Mouse (Mus musculus): ENCODE results near the gene Nsf. TPM values are rescaled to one million over a fixed set of nuclear protein-coding genes. Genes with fewer than 3 reads are reported as not detected.

Gene Nsf
- polyA plus RNA-seq, 1 experiment, result 13.2 TPM

GRCm38 (mm10) chr11:103987423-103987822 lies 33.6 kb upstream of the Nsf start:
- Histone ChIP-seq H3K4me1 (ENCODE audit: control insufficient read depth, insufficient read depth, low read length) (no peaks in the 10 kb centered on the region), H3K27ac (ENCODE audit: control insufficient read depth, insufficient read depth, low read depth, low read length, poor library complexity) (no peak overlapping the region), H3K4me3 (replicated peaks; ENCODE audit: control insufficient read depth, low read depth, low read length) (no peak overlapping the region)
- TF ChIP-seq POLR2A (IDR thresholded peaks at IDR 0.05; ENCODE audit: borderline replicate concordance, control insufficient read depth, low read depth, low read length), result no peak
- peak; percentile 90 for TF ChIP-seq CTCF (IDR thresholded peaks at IDR 0.05; ENCODE audit: control insufficient read depth, insufficient read depth, low read length)
- 36% methylated on average over 8 of the region's 8 CpGs for WGBS

DNA sequence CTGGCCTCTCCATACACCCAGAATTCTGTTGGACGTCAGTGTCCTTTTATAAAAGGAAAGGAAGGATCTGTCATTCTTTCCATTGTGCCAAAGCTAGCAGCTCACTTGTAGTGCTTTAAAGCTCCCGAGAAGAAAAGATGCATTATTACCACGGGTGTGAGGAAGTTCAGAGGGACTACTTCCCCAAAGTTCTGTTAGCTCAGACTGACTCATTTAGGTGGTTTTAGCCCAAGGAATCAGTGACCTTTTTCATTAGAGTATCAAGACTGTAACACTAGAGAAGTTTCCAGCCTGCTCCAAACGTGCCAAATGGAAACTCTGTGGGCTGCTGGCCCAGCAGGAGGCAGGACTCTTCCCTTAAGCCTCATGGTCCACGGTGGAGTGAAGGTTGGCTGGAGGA lies 30.2 kb upstream of the Nsf start:
- no peaks in the 10 kb centered on the region; the same call in 1 of the 2 replicates for H3K4me1 ChIP-seq (ENCODE audit: control insufficient read depth, insufficient read depth, low read length)
- no peak overlapping the region for H3K4me3 ChIP-seq (replicated peaks; ENCODE audit: control insufficient read depth, low read depth, low read length)
- peak overlapping the region; percentile 37 for H3K27ac ChIP-seq (ENCODE audit: control insufficient read depth, insufficient read depth, low read depth, low read length, poor library complexity)
- TF ChIP-seq CTCF (IDR thresholded peaks at IDR 0.05; ENCODE audit: control insufficient read depth, insufficient read depth, low read length), result no peak
- TF ChIP-seq POLR2A (IDR thresholded peaks at IDR 0.05; ENCODE audit: borderline replicate concordance, control insufficient read depth, low read depth, low read length), result no peak
- 27% methylated on average over 5 of the region's 5 CpGs for WGBS

DNA sequence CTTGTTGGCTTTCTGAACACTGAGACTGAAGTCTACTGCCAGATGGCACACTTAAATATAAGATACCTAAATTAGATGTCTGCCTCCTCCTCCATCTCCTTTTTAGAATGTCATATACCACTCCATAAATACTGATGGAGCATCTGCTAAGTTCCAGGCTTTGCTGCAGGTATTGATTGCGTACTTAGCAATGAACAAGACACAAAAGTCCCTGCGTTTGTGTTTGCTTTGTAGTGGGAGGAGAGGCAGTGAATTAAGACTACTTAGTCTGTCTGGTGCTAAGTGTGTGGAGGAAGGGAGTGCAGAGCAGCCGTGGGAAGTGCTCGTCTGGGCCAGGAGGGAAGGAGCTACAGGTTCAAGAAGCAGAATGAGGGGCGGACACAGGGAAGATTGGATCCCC lies 28.0 kb upstream of the Nsf start:
- 86% methylated on average over 5 of the region's 5 CpGs for WGBS
- TF ChIP-seq POLR2A (IDR thresholded peaks at IDR 0.05; ENCODE audit: borderline replicate concordance, control insufficient read depth, low read depth, low read length) (no peak), CTCF (IDR thresholded peaks at IDR 0.05; ENCODE audit: control insufficient read depth, insufficient read depth, low read length) (no peak)
- no peak overlapping the region for H3K4me3 ChIP-seq (replicated peaks; ENCODE audit: control insufficient read depth, low read depth, low read length)
- H3K4me1 ChIP-seq (ENCODE audit: control insufficient read depth, insufficient read depth, low read length), result no peaks in the 10 kb centered on the region; the same call in 1 of the 2 replicates
- H3K27ac ChIP-seq (ENCODE audit: control insufficient read depth, insufficient read depth, low read depth, low read length, poor library complexity), result no peak overlapping the region

DNA sequence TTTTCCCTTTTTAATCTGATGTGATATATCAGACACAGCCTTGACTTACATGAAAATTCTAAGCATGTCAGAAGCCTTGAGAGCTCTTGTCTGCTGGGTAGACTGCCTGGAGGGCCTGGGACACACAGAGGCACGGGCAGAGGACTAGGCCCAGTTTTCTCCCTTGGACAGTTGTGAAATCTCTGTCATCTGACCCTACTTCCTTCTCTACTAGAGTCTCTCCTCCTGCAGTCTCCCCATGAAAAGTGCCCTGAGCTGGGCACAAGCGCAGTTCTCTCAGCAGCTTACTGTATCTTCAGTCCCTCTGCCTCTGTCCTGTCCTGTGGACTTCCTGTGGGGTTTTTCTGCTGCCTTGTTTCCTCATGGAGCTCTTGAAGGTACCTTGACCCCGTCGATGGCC lies 25.5 kb upstream of the Nsf start:
- Histone ChIP-seq H3K4me1 (ENCODE audit: control insufficient read depth, insufficient read depth, low read length) (no peaks in the 10 kb centered on the region; the same call in 1 of the 2 replicates), H3K27ac (ENCODE audit: control insufficient read depth, insufficient read depth, low read depth, low read length, poor library complexity) (peak overlapping the region; percentile 70), H3K4me3 (replicated peaks; ENCODE audit: control insufficient read depth, low read depth, low read length) (no peak overlapping the region)
- 52% methylated on average over 4 of the region's 4 CpGs for WGBS
- TF ChIP-seq CTCF (IDR thresholded peaks at IDR 0.05; ENCODE audit: control insufficient read depth, insufficient read depth, low read length), result no peak
- TF ChIP-seq POLR2A (IDR thresholded peaks at IDR 0.05; ENCODE audit: borderline replicate concordance, control insufficient read depth, low read depth, low read length), result no peak

DNA sequence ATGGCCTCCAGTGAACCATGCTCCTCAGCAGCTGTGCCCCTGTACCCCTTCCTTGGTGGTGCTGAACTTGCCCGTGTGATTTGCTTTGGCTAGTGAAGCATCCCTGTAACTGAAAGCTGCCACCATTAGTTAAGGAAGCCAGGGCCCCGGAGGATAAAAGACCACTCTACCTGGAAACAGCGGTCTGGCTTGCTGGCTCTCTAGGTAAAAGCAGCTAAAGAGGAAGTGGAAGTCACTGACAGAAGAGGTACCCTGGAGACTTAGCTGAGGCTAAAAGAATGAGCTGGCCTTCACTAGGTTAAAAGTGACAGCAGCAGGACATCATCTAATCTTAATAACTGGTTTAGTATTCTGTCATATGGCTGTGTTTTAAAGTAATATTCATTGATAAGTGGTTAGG lies 17.0 kb upstream of the Nsf start:
- WGBS, result 62% methylated on average over 3 of the region's 3 CpGs
- Histone ChIP-seq H3K27ac (ENCODE audit: control insufficient read depth, insufficient read depth, low read depth, low read length, poor library complexity) (no peak overlapping the region), H3K4me1 (ENCODE audit: control insufficient read depth, insufficient read depth, low read length) (no peaks in the 10 kb centered on the region), H3K4me3 (replicated peaks; ENCODE audit: control insufficient read depth, low read depth, low read length) (no peak overlapping the region)
- TF ChIP-seq POLR2A (IDR thresholded peaks at IDR 0.05; ENCODE audit: borderline replicate concordance, control insufficient read depth, low read depth, low read length) (no peak), CTCF (IDR thresholded peaks at IDR 0.05; ENCODE audit: control insufficient read depth, insufficient read depth, low read length) (no peak)

DNA sequence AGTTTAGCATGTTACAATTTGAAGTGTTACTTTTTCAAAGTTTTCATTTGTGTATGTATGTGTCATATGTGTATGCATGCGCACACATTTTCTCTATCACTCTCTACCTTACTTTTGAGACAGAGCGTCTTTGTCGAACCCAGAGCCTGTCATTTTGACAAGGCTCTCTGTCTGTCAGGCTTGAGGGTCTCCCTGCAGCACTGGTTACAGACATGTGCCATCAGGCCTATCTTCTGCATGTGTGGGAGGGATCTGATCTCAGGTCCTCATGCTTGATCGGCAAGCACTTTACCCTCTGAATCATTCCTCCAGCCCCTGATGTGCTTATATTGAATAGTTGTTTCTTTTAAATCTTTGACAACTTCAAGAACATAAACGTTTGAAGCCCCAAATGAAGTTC lies 15.4 kb upstream of the Nsf start:
- no peak for TF ChIP-seq POLR2A (IDR thresholded peaks at IDR 0.05; ENCODE audit: borderline replicate concordance, control insufficient read depth, low read depth, low read length)
- TF ChIP-seq CTCF (IDR thresholded peaks at IDR 0.05; ENCODE audit: control insufficient read depth, insufficient read depth, low read length), result no peak
- 84% methylated on average over 5 of the region's 5 CpGs for WGBS
- Histone ChIP-seq H3K4me1 (ENCODE audit: control insufficient read depth, insufficient read depth, low read length) (no peaks in the 10 kb centered on the region), H3K27ac (ENCODE audit: control insufficient read depth, insufficient read depth, low read depth, low read length, poor library complexity) (no peak overlapping the region), H3K4me3 (replicated peaks; ENCODE audit: control insufficient read depth, low read depth, low read length) (no peak overlapping the region)

GRCm38 (mm10) chr11:103967106-103967735 lies 13.4 kb upstream of the Nsf start:
- TF ChIP-seq CTCF (IDR thresholded peaks at IDR 0.05; ENCODE audit: control insufficient read depth, insufficient read depth, low read length) (no peak), POLR2A (IDR thresholded peaks at IDR 0.05; ENCODE audit: borderline replicate concordance, control insufficient read depth, low read depth, low read length) (no peak)
- WGBS, result 3% methylated on average over 20 of the region's 20 CpGs
- H3K4me1 ChIP-seq (ENCODE audit: control insufficient read depth, insufficient read depth, low read length), result no peaks in the 10 kb centered on the region
- H3K27ac ChIP-seq (ENCODE audit: control insufficient read depth, insufficient read depth, low read depth, low read length, poor library complexity), result peak overlapping the region; percentile 90
- peak overlapping the region; percentile 91 for H3K4me3 ChIP-seq (replicated peaks; ENCODE audit: control insufficient read depth, low read depth, low read length)

DNA sequence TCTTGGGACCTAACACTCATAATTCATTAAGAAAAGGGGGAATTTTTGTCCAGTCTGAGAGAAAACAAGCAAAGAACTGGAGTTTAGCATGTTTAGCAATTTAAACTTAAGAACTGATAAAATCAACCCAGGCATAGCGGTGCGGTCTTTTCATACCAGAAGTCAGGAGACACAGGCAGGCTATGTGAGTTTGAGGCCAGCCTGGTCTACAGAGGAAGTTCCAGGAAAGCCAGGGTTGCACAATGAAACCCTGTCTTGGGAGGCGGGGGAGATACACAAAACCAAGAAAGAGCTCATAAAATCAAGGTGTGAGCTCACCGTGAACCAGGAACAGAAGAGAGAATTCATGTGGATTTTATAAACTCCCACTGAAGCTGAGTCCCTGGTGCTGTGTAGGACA lies 3.0 kb upstream of the Nsf start:
- TF ChIP-seq CTCF (IDR thresholded peaks at IDR 0.05; ENCODE audit: control insufficient read depth, insufficient read depth, low read length) (no peak), POLR2A (IDR thresholded peaks at IDR 0.05; ENCODE audit: borderline replicate concordance, control insufficient read depth, low read depth, low read length) (no peak)
- no peak overlapping the region for H3K4me3 ChIP-seq (replicated peaks; ENCODE audit: control insufficient read depth, low read depth, low read length)
- H3K27ac ChIP-seq (ENCODE audit: control insufficient read depth, insufficient read depth, low read depth, low read length, poor library complexity), result no peak overlapping the region
- no peaks in the 10 kb centered on the region; the same call in 1 of the 2 replicates for H3K4me1 ChIP-seq (ENCODE audit: control insufficient read depth, insufficient read depth, low read length)
- 32% methylated on average over 4 of the region's 4 CpGs for WGBS

All from bone marrow, adult 2 months (tissue).